Mouse (Mus musculus) stomach, adult 2 months (tissue): ENCODE data around the gene U90926. TPM values are rescaled to one million over a fixed set of nuclear protein-coding genes. Genes with fewer than 3 reads are reported as not detected.

Experiments used
- polyA plus RNA-seq: library from polyadenylated mRNA; depleted of rRNA; stranded (reverse); fragments of >200 nt; gene quantifications from 2 replicates; pipeline ENCODE4 v1.2.3, GENCODE M21; 2012; rRNA removed

The U90926 gene
- not detected in 2 replicates for polyA plus RNA-seq

GRCm38 (mm10) chr5:92215308-92215707, at the start of gene U90926:
U90926 (minus strand) TSS chr5:92215408.

GRCm38 (mm10) chr5:92256218-92256617, 41.0 kb upstream of the U90926 start, which contains the start of gene Ppef2:
Ppef2 (minus strand) TSS chr5:92256278.

Other genes with a start within 250 kb of the U90926 start
- gene Odaph, start 227.9 kb downstream of the U90926 start, polyA plus RNA-seq, result not detected in 2 replicates
- gene Cdkl2, start 171.5 kb downstream of the U90926 start, polyA plus RNA-seq, result 0.47 TPM in 2 replicates
- 1.9 and 3.1 TPM in 2 replicates for gene G3bp2, start 131.7 kb downstream of the U90926 start, polyA plus RNA-seq
- gene Uso1, start 77.5 kb downstream of the U90926 start, polyA plus RNA-seq, result 9.0 and 12.1 TPM in 2 replicates
- 0.29 and 0.44 TPM in 2 replicates for gene Ppef2, start 40.9 kb upstream of the U90926 start, polyA plus RNA-seq
- gene Naaa, start 62.8 kb upstream of the U90926 start, polyA plus RNA-seq, result 25.8 and 39.8 TPM in 2 replicates
- gene Sdad1, start 95.1 kb upstream of the U90926 start, polyA plus RNA-seq, result 3.8 and 5.2 TPM in 2 replicates
- gene Cxcl9, start 112.7 kb upstream of the U90926 start, polyA plus RNA-seq, result 0.06 and 0.95 TPM in 2 replicates
- gene Art3, start 116.4 kb upstream of the U90926 start, polyA plus RNA-seq, result 2.6 and 3.3 TPM in 2 replicates
- gene Cxcl10, start 133.5 kb upstream of the U90926 start, polyA plus RNA-seq, result 0.97 and 1.00 TPM in 2 replicates
- 1.9 and 2.9 TPM in 2 replicates for gene Nup54, start 219.8 kb upstream of the U90926 start, polyA plus RNA-seq